Comparison of ENCODE assay signal across 9 mouse cellular contexts in genomic region chr11:118084266-118084665, GRCm38 (mm10).
"Had no signal": no experiment of that assay in that cellular context is flagged by ENCODE, and none has a peak within 500 bp of the region (broad histone marks: within the 10 kb centered on the region; RNA-seq: fewer than 3 reads in every experiment).

No protein-coding gene starts in this region.

- H3K4me1 ChIP-seq: intestine, embryonic 15.5 days; liver, embryonic 15.5 days had no signal

- H3K9me3 ChIP-seq: intestine, embryonic 15.5 days; limb, embryonic 10.5 days; limb, embryonic 13.5 days; liver, embryonic 12.5 days; liver, embryonic 15.5 days; neural tube, embryonic 12.5 days; neural tube, embryonic 15.5 days; stomach, embryonic 15.5 days had no signal

- H3K36me3 ChIP-seq: intestine, embryonic 15.5 days; limb, embryonic 10.5 days; limb, embryonic 13.5 days; liver, embryonic 12.5 days; liver, embryonic 15.5 days; neural tube, embryonic 12.5 days; neural tube, embryonic 15.5 days; stomach, embryonic 15.5 days had no signal

- H3K27me3 ChIP-seq: intestine, embryonic 15.5 days; limb, embryonic 13.5 days; liver, embryonic 15.5 days; neural tube, embryonic 12.5 days; neural tube, embryonic 15.5 days; stomach, embryonic 15.5 days had no signal

- H3K27ac ChIP-seq: intestine, embryonic 15.5 days; limb, embryonic 13.5 days; liver, embryonic 12.5 days; liver, embryonic 15.5 days; neural tube, embryonic 12.5 days; neural tube, embryonic 15.5 days; stomach, embryonic 15.5 days had no signal

- H3K9ac ChIP-seq: intestine, embryonic 15.5 days; limb, embryonic 13.5 days; liver, embryonic 12.5 days; liver, embryonic 15.5 days; neural tube, embryonic 12.5 days; neural tube, embryonic 15.5 days; stomach, embryonic 15.5 days had no signal

- ATAC-seq: intestine, embryonic 15.5 days; liver, embryonic 12.5 days had no signal

- H3K4me2 ChIP-seq: intestine, embryonic 15.5 days; liver, embryonic 12.5 days; liver, embryonic 15.5 days; midbrain, embryonic 11.5 days; neural tube, embryonic 12.5 days; neural tube, embryonic 15.5 days; stomach, embryonic 15.5 days had no signal

- H3K4me3 ChIP-seq: intestine, embryonic 15.5 days; limb, embryonic 10.5 days; limb, embryonic 13.5 days; liver, embryonic 12.5 days; liver, embryonic 15.5 days; neural tube, embryonic 12.5 days; neural tube, embryonic 15.5 days; stomach, embryonic 15.5 days had no signal
